Mouse (Mus musculus) liver, embryonic 15.5 days (tissue): ENCODE data around the gene Ifitm10. TPM values are rescaled to one million over a fixed set of nuclear protein-coding genes. Genes with fewer than 3 reads are reported as not detected.
"Not testable (repeated sequence)": the region's sequence is repeated elsewhere in the genome, so short reads cannot be mapped to it uniquely, and the experiment has no call there.

Experiments
- ATAC-seq: fragments of 200-750 bp; cut with Nextera tagmentation; 2 replicates; pipeline ENCODE4 v1.8.0; 2017; ENCODE audit warnings: moderate number of reproducible peaks, mild to moderate bottlenecking, moderate library complexity; ENCODE audit not compliant: insufficient read depth
- H3K27ac ChIP-seq: fragments of 300-500 bp; sonication (generic); replicated peaks from 2 replicates; pipeline ENCODE4 v1.5.1; 2015; ENCODE audit warnings: mild to moderate bottlenecking, inconsistent platforms
- H3K27me3 ChIP-seq: fragments of 300-500 bp; sonication (generic); 2 replicates; pipeline ENCODE4 v1.6.1; 2015; ENCODE audit warnings: mild to moderate bottlenecking, inconsistent platforms
- H3K36me3 ChIP-seq: fragments of 300-500 bp; sonication (generic); replicated peaks from 2 replicates; pipeline ENCODE4 v1.6.1; 2015; ENCODE audit warnings: moderate library complexity, mild to moderate bottlenecking, inconsistent platforms
- H3K4me1 ChIP-seq: fragments of 300-500 bp; sonication (generic); replicated peaks from 2 replicates; pipeline ENCODE4 v1.6.1; 2015; ENCODE audit warnings: inconsistent platforms
- H3K4me2 ChIP-seq: fragments of 300-500 bp; sonication (generic); 2 replicates; pipeline ENCODE4 v1.6.1; 2015; ENCODE audit warnings: moderate library complexity, mild to moderate bottlenecking, inconsistent platforms
- H3K4me3 ChIP-seq: fragments of 300-500 bp; sonication (generic); replicated peaks from 2 replicates; pipeline ENCODE4 v1.5.1; 2015; ENCODE audit warnings: mild to moderate bottlenecking, inconsistent platforms
- H3K9ac ChIP-seq: fragments of 300-500 bp; sonication (generic); 2 replicates; pipeline ENCODE4 v1.6.1; 2015; ENCODE audit warnings: moderate library complexity, mild to moderate bottlenecking, inconsistent platforms
- H3K9me3 ChIP-seq: fragments of 300-500 bp; sonication (generic); replicated peaks from 2 replicates; pipeline ENCODE4 v1.6.1; 2016; ENCODE audit warnings: inconsistent platforms
- WGBS: fragments of 180-500 bp; shearing (Covaris S2); methylation state at CpG from one replicate; pipeline ENCODE4 v1.1.7; 2015; ENCODE audit warnings: mixed read lengths; ENCODE audit not compliant: insufficient replicate concordance; 5-methylcytosine and 5-hydroxymethylcytosine counted together
- polyA plus RNA-seq: library from polyadenylated mRNA; unstranded; fragments of >200 nt; fragmentation: Nextera tagmentation; extraction: Ambion mirVana; gene quantifications from 2 replicates; pipeline ENCODE4 v1.2.1, GENCODE M21; 2015

The Ifitm10 gene
- polyA plus RNA-seq, 1 experiment from 2014 or later: 2.1 TPM

- no peak overlapping the region for H3K27ac ChIP-seq
- no peaks in the 10 kb centered on the region for H3K9me3 ChIP-seq
- H3K27me3 ChIP-seq: peaks cover 4% of the 10 kb centered on the region; the same call in 1 of the 2 replicates
- no peak overlapping the region for H3K4me2 ChIP-seq
- H3K4me1 ChIP-seq: no peaks in the 10 kb centered on the region
- no peaks in the 10 kb centered on the region for H3K36me3 ChIP-seq
- H3K9ac ChIP-seq: no peak overlapping the region
- H3K4me3 ChIP-seq: no peak overlapping the region
- ATAC-seq: no peak
Observed at GRCm38 (mm10) chr7:142295418-142295817, 78.1 kb downstream of the Ifitm10 start.

GRCm38 (mm10) chr7:142293851-142294250, 79.7 kb downstream of the Ifitm10 start:
- not testable (repeated sequence) for H3K9ac ChIP-seq, H3K9me3 ChIP-seq, H3K27me3 ChIP-seq, ATAC-seq, H3K4me3 ChIP-seq, H3K4me2 ChIP-seq, H3K36me3 ChIP-seq, H3K27ac ChIP-seq, H3K4me1 ChIP-seq
- WGBS: 5% methylated on average over 2 of the region's 2 CpGs

GRCm38 (mm10) chr7:142285910-142286612, 87.5 kb downstream of the Ifitm10 start:
- not testable (repeated sequence) for H3K4me1 ChIP-seq, ATAC-seq, H3K9ac ChIP-seq, H3K4me3 ChIP-seq, H3K4me2 ChIP-seq, H3K27ac ChIP-seq, H3K9me3 ChIP-seq, H3K36me3 ChIP-seq
- WGBS: 55% methylated on average over 9 of the region's 9 CpGs
- H3K27me3 ChIP-seq: peaks cover 52% of the 10 kb centered on the region

GRCm38 (mm10) chr7:142285130-142285835, 88.3 kb downstream of the Ifitm10 start:
- Histone ChIP-seq H3K4me2 (peak overlapping the region; percentile 76), H3K27ac (no peak overlapping the region), H3K27me3 (peaks cover 52% of the 10 kb centered on the region), H3K4me1 (0 out of 2 replicates have a peak, but pooled peaks cover 2% of the 10 kb centered on the region), H3K9me3 (no peaks in the 10 kb centered on the region), H3K9ac (no peak overlapping the region), H3K36me3 (no peaks in the 10 kb centered on the region), H3K4me3 (no peak overlapping the region)
- 18% methylated on average over 23 of the region's 23 CpGs for WGBS
- ATAC-seq: no peak

- Histone ChIP-seq H3K36me3 (no peaks in the 10 kb centered on the region), H3K9me3 (no peaks in the 10 kb centered on the region), H3K4me2 (peak overlapping the region; percentile 76), H3K9ac (peak overlapping the region; percentile 41), H3K27me3 (peaks cover 58% of the 10 kb centered on the region), H3K4me1 (0 out of 2 replicates have a peak, but pooled peaks cover 2% of the 10 kb centered on the region), H3K27ac (no peak overlapping the region), H3K4me3 (peak overlapping the region; percentile 56)
- under 1% methylated on average over 19 of the region's 19 CpGs for WGBS
- no peak for ATAC-seq
Observed at GRCm38 (mm10) chr7:142284615-142285080, 88.9 kb downstream of the Ifitm10 start.

- Histone ChIP-seq H3K4me1 (0 out of 2 replicates have a peak, but pooled peaks cover 2% of the 10 kb centered on the region), H3K36me3 (no peaks in the 10 kb centered on the region), H3K9ac (peak overlapping the region; percentile 41), H3K4me3 (peak overlapping the region; percentile 56), H3K27me3 (peaks cover 58% of the 10 kb centered on the region), H3K27ac (no peak overlapping the region), H3K4me2 (peak overlapping the region; percentile 76), H3K9me3 (no peaks in the 10 kb centered on the region)
- WGBS: under 1% methylated on average over 38 of the region's 38 CpGs
- ATAC-seq: no peak
Observed at GRCm38 (mm10) chr7:142284023-142284591, 89.4 kb downstream of the Ifitm10 start.

GRCm38 (mm10) chr7:142282847-142283246, 90.7 kb downstream of the Ifitm10 start:
- H3K27ac ChIP-seq, H3K9ac ChIP-seq, H3K4me3 ChIP-seq, H3K36me3 ChIP-seq, ATAC-seq, H3K4me1 ChIP-seq, H3K9me3 ChIP-seq, H3K4me2 ChIP-seq: not testable (repeated sequence)
- WGBS: 40% methylated on average over 2 of the region's 2 CpGs
- H3K27me3 ChIP-seq: peaks cover 58% of the 10 kb centered on the region

GRCm38 (mm10) chr7:142279291-142279690, 94.3 kb downstream of the Ifitm10 start:
- not testable (repeated sequence) for ATAC-seq, H3K9ac ChIP-seq, H3K4me3 ChIP-seq, H3K9me3 ChIP-seq, H3K36me3 ChIP-seq, H3K4me2 ChIP-seq, H3K4me1 ChIP-seq, H3K27ac ChIP-seq
- H3K27me3 ChIP-seq: peaks cover 36% of the 10 kb centered on the region
- WGBS: 59% methylated on average over 1 of the region's 1 CpGs

- not testable (repeated sequence) for H3K4me3 ChIP-seq, H3K9ac ChIP-seq, H3K36me3 ChIP-seq, H3K9me3 ChIP-seq, ATAC-seq, H3K4me2 ChIP-seq, H3K4me1 ChIP-seq, H3K27ac ChIP-seq
- peaks cover 25% of the 10 kb centered on the region for H3K27me3 ChIP-seq
- WGBS: 0% methylated on average over 3 of the region's 3 CpGs
Observed at GRCm38 (mm10) chr7:142278183-142278582, 95.4 kb downstream of the Ifitm10 start.
